Comparison of ENCODE assay signal across 8 mouse cellular contexts in the genomic region with DNA sequence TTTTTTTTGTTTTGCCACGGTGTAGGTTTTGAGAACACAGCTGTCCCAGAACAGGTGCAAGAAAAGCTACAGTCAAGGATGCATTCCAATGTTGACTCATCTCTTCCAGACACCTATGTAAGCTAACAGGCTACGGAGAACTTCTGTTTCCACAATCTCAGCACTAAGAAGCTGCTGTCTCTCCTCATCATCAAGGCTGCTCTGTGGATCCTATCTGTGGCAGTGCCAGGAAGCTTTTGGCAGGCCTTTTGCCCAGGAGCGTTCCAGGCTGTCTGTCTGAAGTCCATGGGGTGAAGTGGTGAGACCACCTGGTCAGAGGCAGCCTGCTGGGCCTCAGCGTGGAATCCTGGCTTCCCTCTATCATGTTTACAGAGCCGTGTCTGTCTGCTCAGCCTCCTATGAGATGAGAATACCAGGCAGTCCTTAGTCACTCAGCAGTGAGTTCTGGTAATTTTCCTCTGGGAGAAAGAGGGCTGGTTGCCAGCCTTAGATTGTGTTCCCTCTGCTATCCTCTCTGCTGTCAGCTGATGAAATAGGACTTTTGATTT.
DNase-seq lines count a peak whose midpoint lies in the region; ATAC-seq lines count a peak whose summit lies in the region.

No protein-coding gene starts in this region.

- H3K4me2 ChIP-seq in hindbrain, embryonic 14.5 days (replicated peaks), result no peak overlapping the region
- no peak overlapping the region for H3K4me2 ChIP-seq in hindbrain, embryonic 11.5 days (replicated peaks; ENCODE audit: low read depth, low read length)
- H3K4me2 ChIP-seq in kidney, embryonic 16.5 days (replicated peaks; ENCODE audit: low read depth, low read length), result no peak overlapping the region
- no peak overlapping the region for H3K4me2 ChIP-seq in limb, embryonic 15.5 days

- H3K27me3 ChIP-seq in hindbrain, embryonic 14.5 days (ENCODE audit: control insufficient read depth, insufficient read depth, low read length), result no peaks in the 10 kb centered on the region
- H3K27me3 ChIP-seq in hindbrain, embryonic 11.5 days (ENCODE audit: control insufficient read depth, insufficient read depth, low read length), result no peaks in the 10 kb centered on the region
- no peaks in the 10 kb centered on the region for H3K27me3 ChIP-seq in kidney, embryonic 16.5 days (ENCODE audit: insufficient read depth, low read length)
- no peaks in the 10 kb centered on the region for H3K27me3 ChIP-seq in limb, embryonic 15.5 days

- H3K4me3 ChIP-seq in hindbrain, embryonic 14.5 days (replicated peaks; ENCODE audit: low read length), result no peak overlapping the region
- no peak overlapping the region for H3K4me3 ChIP-seq in hindbrain, embryonic 11.5 days (ENCODE audit: low read depth, low read length)
- H3K4me3 ChIP-seq in kidney, embryonic 16.5 days (ENCODE audit: low read length), result no peak overlapping the region
- no peak overlapping the region for H3K4me3 ChIP-seq in limb, embryonic 15.5 days

- no peaks in the 10 kb centered on the region for H3K36me3 ChIP-seq in hindbrain, embryonic 14.5 days (replicated peaks; ENCODE audit: control insufficient read depth, insufficient read depth)
- H3K36me3 ChIP-seq in hindbrain, embryonic 11.5 days (ENCODE audit: control insufficient read depth, insufficient read depth, low read length), result no peaks in the 10 kb centered on the region
- no peaks in the 10 kb centered on the region for H3K36me3 ChIP-seq in kidney, embryonic 16.5 days (ENCODE audit: insufficient read depth, low read length)
- no peaks in the 10 kb centered on the region for H3K36me3 ChIP-seq in limb, embryonic 15.5 days

- H3K4me1 ChIP-seq in hindbrain, embryonic 14.5 days (replicated peaks; ENCODE audit: control insufficient read depth, insufficient read depth, low read length), result peaks cover 5% of the 10 kb centered on the region; the same call in 1 of the 2 replicates
- no peaks in the 10 kb centered on the region for H3K4me1 ChIP-seq in hindbrain, embryonic 11.5 days (replicated peaks; ENCODE audit: control insufficient read depth, insufficient read depth, low read length)
- H3K4me1 ChIP-seq in kidney, embryonic 16.5 days (ENCODE audit: insufficient read depth, low read length), result no peaks in the 10 kb centered on the region; the same call in 1 of the 2 replicates
- peaks cover 3% of the 10 kb centered on the region; the same call in 1 of the 2 replicates for H3K4me1 ChIP-seq in limb, embryonic 15.5 days

- DNase-seq in hindbrain, embryonic 14.5 days (ENCODE audit: low spot score), result no peak
- no peak for DNase-seq in hindbrain, embryonic 11.5 days (ENCODE audit: low spot score)
- DNase-seq in adrenal gland, postnatal 14 days, result peak; percentile 75
- DNase-seq in gastrocnemius, postnatal 36 days, result peak; percentile 29 to 30
- DNase-seq in T-cell, adult 2 months (ENCODE audit: low spot score), result no peak

- H3K27ac ChIP-seq in hindbrain, embryonic 14.5 days, result peak overlapping the region; percentile 61; the same call in 1 of the 2 replicates
- H3K27ac ChIP-seq in hindbrain, embryonic 11.5 days (ENCODE audit: low read depth, low read length), result no peak overlapping the region
- no peak overlapping the region for H3K27ac ChIP-seq in kidney, embryonic 16.5 days (ENCODE audit: low read length)
- no peak overlapping the region for H3K27ac ChIP-seq in limb, embryonic 15.5 days

- WGBS in hindbrain, embryonic 14.5 days, result 46% methylated on average over 5 of the region's 5 CpGs
- 49% methylated on average over 5 of the region's 5 CpGs for WGBS in hindbrain, embryonic 11.5 days
- WGBS in kidney, embryonic 16.5 days, result 51% methylated on average over 5 of the region's 5 CpGs
- 46% methylated on average over 5 of the region's 5 CpGs for WGBS in limb, embryonic 15.5 days

- H3K9ac ChIP-seq in hindbrain, embryonic 14.5 days, result no peak overlapping the region
- H3K9ac ChIP-seq in hindbrain, embryonic 11.5 days (ENCODE audit: low read depth, low read length), result no peak overlapping the region
- no peak overlapping the region for H3K9ac ChIP-seq in kidney, embryonic 16.5 days (replicated peaks; ENCODE audit: low read length)
- H3K9ac ChIP-seq in limb, embryonic 15.5 days, result no peak overlapping the region

- ATAC-seq in hindbrain, embryonic 14.5 days (ENCODE audit: low FRiP score), result peak; percentile 51; the same call in 1 of the 2 replicates
- no peak for ATAC-seq in hindbrain, embryonic 11.5 days (ENCODE audit: low FRiP score)
- ATAC-seq in kidney, embryonic 16.5 days (ENCODE audit: low FRiP score, low TSS enrichment), result peak; percentile 61; the same call in 1 of the 2 replicates
- peak; percentile 52; the same call in 1 of the 2 replicates for ATAC-seq in limb, embryonic 15.5 days (ENCODE audit: insufficient number of reproducible peaks, low FRiP score, low TSS enrichment, low read depth)
- ATAC-seq in megakaryocyte-erythroid progenitor cell, adult 5-6 weeks (replicated peaks; ENCODE audit: low FRiP score, low TSS enrichment, poor library complexity, severe bottlenecking), result no peak

- no peaks in the 10 kb centered on the region for H3K9me3 ChIP-seq in hindbrain, embryonic 14.5 days (ENCODE audit: control insufficient read depth, low read length)
- H3K9me3 ChIP-seq in hindbrain, embryonic 11.5 days (ENCODE audit: control insufficient read depth, low read length), result no peaks in the 10 kb centered on the region
- H3K9me3 ChIP-seq in kidney, embryonic 16.5 days (ENCODE audit: low read length), result no peaks in the 10 kb centered on the region
- no peaks in the 10 kb centered on the region for H3K9me3 ChIP-seq in limb, embryonic 15.5 days

- intact Hi-C loops in gastrocnemius, postnatal 36 days (cut with DNase I), result no loop called here

Comparison
In these comparisons a context has a peak if more than half of its experiments do, and no peak if none do; other contexts are left out.
1. ATAC-seq: peak in hindbrain, embryonic 14.5 days (single experiment), kidney, embryonic 16.5 days (single experiment) and limb, embryonic 15.5 days (single experiment); none in hindbrain, embryonic 11.5 days (single experiment) and megakaryocyte-erythroid progenitor cell, adult 5-6 weeks (single experiment).
2. DNase-seq: peak in adrenal gland, postnatal 14 days (single experiment) and gastrocnemius, postnatal 36 days (2 of 2); none in hindbrain, embryonic 14.5 days (single experiment), hindbrain, embryonic 11.5 days (single experiment) and T-cell, adult 2 months (single experiment).